Mouse (Mus musculus): ENCODE results near the gene Dctn2. TPM values are rescaled to one million over a fixed set of nuclear protein-coding genes. Genes with fewer than 3 reads are reported as not detected.

Gene Dctn2
- polyA plus RNA-seq, 1 experiment from 2014 or later, result 185 TPM

DNA sequence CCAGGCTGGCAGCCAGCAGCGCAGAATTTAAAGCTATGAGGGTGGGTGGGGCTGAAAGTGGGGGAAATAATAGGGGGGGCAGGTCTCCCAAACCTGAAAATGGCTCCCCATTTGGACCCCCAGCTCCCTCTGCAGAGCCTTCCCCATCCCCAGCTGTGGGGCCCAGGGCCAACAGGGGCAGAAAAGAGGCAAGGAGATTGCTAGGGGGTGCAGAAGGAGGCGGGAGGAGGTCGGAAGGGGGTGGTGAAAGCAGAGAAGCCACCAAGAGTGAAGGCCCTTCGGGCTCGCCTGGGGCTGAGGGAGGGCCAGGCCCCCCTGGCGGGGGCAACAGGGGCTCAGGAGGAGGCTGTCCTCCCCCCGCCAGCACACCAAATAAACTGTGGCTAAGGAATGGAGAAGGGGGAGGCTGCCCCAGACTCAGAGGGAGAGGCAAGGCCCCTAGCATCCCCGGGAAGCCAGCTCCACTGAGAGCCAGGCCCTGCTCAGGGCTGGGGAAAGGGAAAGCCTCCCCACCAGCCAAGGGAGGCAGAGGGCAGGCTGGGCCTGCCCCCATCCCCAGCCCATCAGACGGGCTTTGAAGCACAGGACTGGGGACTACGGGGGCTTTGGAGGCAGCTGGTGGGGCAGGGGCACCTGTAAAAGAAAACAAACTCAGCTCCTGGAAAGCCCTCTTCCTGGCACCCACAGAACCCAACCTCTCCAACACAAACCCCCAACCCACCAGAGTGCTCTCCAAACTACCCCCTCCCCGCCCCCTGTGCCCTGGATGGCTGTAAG, 18.7 kb downstream of the Dctn2 start:
- no peak for ATAC-seq (ENCODE audit: insufficient number of reproducible peaks, low FRiP score, low TSS enrichment, low read depth)

GRCm38 (mm10) chr10:127285644-127286043, 19.5 kb downstream of the Dctn2 start:
- no peak overlapping the region for H3K4me2 ChIP-seq
- no peaks in the 10 kb centered on the region for H3K27me3 ChIP-seq
- H3K9ac ChIP-seq, result no peak overlapping the region
- ATAC-seq (ENCODE audit: insufficient number of reproducible peaks, low FRiP score, low TSS enrichment, low read depth), result no peak
- H3K4me3 ChIP-seq, result no peak overlapping the region
- H3K27ac ChIP-seq, result no peak overlapping the region
- peaks cover 47% of the 10 kb centered on the region for H3K4me1 ChIP-seq
- peaks cover 68% of the 10 kb centered on the region for H3K36me3 ChIP-seq
- WGBS, result 80% methylated on average over 13 of the region's 13 CpGs
- no peaks in the 10 kb centered on the region for H3K9me3 ChIP-seq

More for the DNA sequence above, 18.7 kb downstream of the Dctn2 start:
- 65% methylated on average over 11 of the region's 11 CpGs for WGBS
- Histone ChIP-seq H3K27me3 (no peaks in the 10 kb centered on the region), H3K36me3 (peaks cover 74% of the 10 kb centered on the region), H3K4me1 (peaks cover 47% of the 10 kb centered on the region), H3K4me2 (no peak overlapping the region), H3K27ac (no peak overlapping the region), H3K4me3 (no peak overlapping the region), H3K9me3 (no peaks in the 10 kb centered on the region), H3K9ac (no peak overlapping the region)

DNA sequence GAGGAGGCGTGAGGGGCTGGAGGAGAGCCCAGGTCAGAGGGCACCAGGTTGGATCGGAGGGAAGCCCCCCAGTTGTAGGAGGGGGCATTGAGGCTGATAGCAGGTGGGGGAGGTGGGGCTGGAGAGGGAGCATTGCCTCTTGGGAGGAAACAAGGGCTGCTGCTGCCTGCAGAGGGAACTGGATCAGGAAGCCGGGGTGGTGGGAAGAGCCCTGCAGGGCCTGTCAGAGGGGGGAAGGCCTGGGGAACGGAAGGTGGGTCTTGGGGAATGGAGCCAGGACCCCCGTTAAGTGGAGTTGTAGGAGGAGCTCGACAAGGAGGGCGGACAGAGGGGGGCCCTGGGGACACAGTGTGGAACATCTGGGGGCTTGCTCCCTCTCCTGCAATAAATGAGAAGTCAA, 20.0 kb downstream of the Dctn2 start:
- 71% methylated on average over 7 of the region's 7 CpGs for WGBS
- no peaks in the 10 kb centered on the region for H3K27me3 ChIP-seq
- no peak overlapping the region for H3K4me2 ChIP-seq
- no peak overlapping the region for H3K27ac ChIP-seq
- no peak overlapping the region for H3K4me3 ChIP-seq
- H3K9me3 ChIP-seq, result no peaks in the 10 kb centered on the region
- peaks cover 47% of the 10 kb centered on the region for H3K4me1 ChIP-seq
- peaks cover 62% of the 10 kb centered on the region for H3K36me3 ChIP-seq
- no peak overlapping the region for H3K9ac ChIP-seq
- ATAC-seq (ENCODE audit: insufficient number of reproducible peaks, low FRiP score, low TSS enrichment, low read depth), result no peak

DNA sequence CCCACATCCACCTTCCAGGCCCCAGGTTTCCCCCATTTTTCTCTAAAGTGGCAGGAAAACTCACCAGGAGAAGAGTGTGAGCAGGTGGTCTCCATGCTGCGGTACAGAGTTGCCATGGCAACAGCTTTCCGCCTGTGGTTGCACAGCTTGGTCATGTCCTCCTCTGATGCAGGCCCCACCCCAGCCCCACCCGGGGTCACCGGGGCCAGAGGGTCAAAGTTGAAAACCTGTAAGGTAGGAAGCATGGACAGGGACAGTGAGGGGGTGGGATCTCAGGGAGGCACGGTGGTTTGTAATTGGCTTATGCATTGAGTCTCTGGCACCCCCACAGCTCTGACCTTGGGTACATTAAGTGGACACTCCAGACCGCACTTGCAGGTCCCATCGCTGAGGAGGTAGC, 20.6 kb downstream of the Dctn2 start:
- H3K9ac ChIP-seq, result peak overlapping the region; percentile 73; the same call in 1 of the 2 replicates
- H3K27ac ChIP-seq, result no peak overlapping the region
- ATAC-seq (ENCODE audit: insufficient number of reproducible peaks, low FRiP score, low TSS enrichment, low read depth), result no peak
- 59% methylated on average over 7 of the region's 7 CpGs for WGBS
- no peaks in the 10 kb centered on the region for H3K9me3 ChIP-seq
- peaks cover 51% of the 10 kb centered on the region for H3K4me1 ChIP-seq
- no peaks in the 10 kb centered on the region for H3K27me3 ChIP-seq
- H3K36me3 ChIP-seq, result peaks cover 57% of the 10 kb centered on the region
- H3K4me3 ChIP-seq, result 0 out of 2 replicates have a peak overlapping the region, but pooled peaks have one; percentile 70
- H3K4me2 ChIP-seq, result 0 out of 2 replicates have a peak overlapping the region, but pooled peaks have one; percentile 58

- peaks cover 52% of the 10 kb centered on the region for H3K36me3 ChIP-seq
- H3K27ac ChIP-seq, result peak overlapping the region; percentile 100
- WGBS, result 68% methylated on average over 15 of the region's 15 CpGs
- H3K27me3 ChIP-seq, result no peaks in the 10 kb centered on the region
- no peaks in the 10 kb centered on the region for H3K9me3 ChIP-seq
- peaks cover 58% of the 10 kb centered on the region for H3K4me1 ChIP-seq
- H3K4me3 ChIP-seq, result peak overlapping the region; percentile 70
- ATAC-seq (ENCODE audit: insufficient number of reproducible peaks, low FRiP score, low TSS enrichment, low read depth), result no peak
- peak overlapping the region; percentile 73 for H3K9ac ChIP-seq
- H3K4me2 ChIP-seq, result peak overlapping the region; percentile 58
Measured at GRCm38 (mm10) chr10:127287271-127287935, 21.2 kb downstream of the Dctn2 start.

DNA sequence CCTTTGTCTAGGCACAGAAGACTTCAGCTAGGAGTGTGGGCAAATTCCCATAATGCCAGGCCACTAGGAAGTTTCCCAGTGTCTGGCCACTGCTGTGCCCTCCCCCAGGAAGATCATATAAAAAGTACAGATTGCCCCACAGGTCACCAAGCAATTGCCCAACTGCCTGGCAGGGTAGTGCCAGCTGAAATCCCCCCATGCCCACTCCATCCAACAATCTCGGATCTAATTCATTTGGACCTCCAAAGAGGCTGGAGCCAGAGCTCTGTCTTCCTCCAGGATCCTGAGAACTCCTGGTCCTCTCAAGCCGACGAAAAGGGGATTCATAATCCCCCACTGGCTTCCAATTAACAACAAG, 21.7 kb downstream of the Dctn2 start:
- Histone ChIP-seq H3K9ac (peak overlapping the region; percentile 73), H3K27ac (peak overlapping the region; percentile 100), H3K36me3 (peaks cover 52% of the 10 kb centered on the region), H3K4me3 (peak overlapping the region; percentile 70), H3K4me2 (peak overlapping the region; percentile 58), H3K4me1 (peaks cover 63% of the 10 kb centered on the region), H3K27me3 (no peaks in the 10 kb centered on the region), H3K9me3 (no peaks in the 10 kb centered on the region)
- no peak for ATAC-seq (ENCODE audit: insufficient number of reproducible peaks, low FRiP score, low TSS enrichment, low read depth)
- 0% methylated on average over 3 of the region's 3 CpGs for WGBS

DNA sequence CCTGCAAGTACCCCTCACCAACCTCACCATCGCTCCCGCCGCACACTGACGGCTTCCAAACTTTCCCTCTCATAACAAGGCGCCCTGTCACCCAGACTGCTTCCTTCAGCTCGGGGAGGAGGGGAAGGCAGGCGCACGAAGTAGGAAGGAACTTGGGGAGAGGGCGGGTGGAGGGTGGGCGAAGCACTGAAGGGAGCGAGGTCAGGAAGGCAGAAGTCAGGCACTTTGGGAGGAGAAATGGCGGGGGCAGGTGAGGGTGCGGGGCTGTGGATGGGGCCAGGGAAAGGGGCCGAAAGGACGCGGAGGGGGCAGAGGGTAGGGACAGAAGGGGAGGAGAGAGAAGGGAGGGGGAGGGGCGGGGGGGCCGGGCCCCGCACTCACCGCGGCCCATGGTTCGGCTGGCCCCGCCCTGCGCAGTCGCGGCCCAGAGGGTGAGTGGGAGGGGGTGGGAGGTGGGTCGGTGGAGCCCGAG, 22.2 kb downstream of the Dctn2 start:
- H3K27me3 ChIP-seq, result no peaks in the 10 kb centered on the region
- peak; percentile 12 for ATAC-seq (ENCODE audit: insufficient number of reproducible peaks, low FRiP score, low TSS enrichment, low read depth)
- H3K36me3 ChIP-seq, result peaks cover 52% of the 10 kb centered on the region
- peak overlapping the region; percentile 70 for H3K4me3 ChIP-seq
- peak overlapping the region; percentile 73 for H3K9ac ChIP-seq
- peak overlapping the region; percentile 100 for H3K27ac ChIP-seq
- under 1% methylated on average over 15 of the region's 28 CpGs for WGBS
- H3K9me3 ChIP-seq, result no peaks in the 10 kb centered on the region
- peaks cover 67% of the 10 kb centered on the region for H3K4me1 ChIP-seq
- peak overlapping the region; percentile 58 for H3K4me2 ChIP-seq

GRCm38 (mm10) chr10:127288800-127289572, 22.8 kb downstream of the Dctn2 start, which contains the start of gene Mbd6:
Mbd6 (minus strand) TSS chr10:127289018.
- Histone ChIP-seq H3K4me2 (peak within 1 kb of the TSS; percentile 58), H3K9me3 (no peaks in the 10 kb centered on the region), H3K9ac (peak within 1 kb of the TSS; percentile 73), H3K4me3 (peak within 1 kb of the TSS; percentile 70), H3K36me3 (peaks cover 52% of the 10 kb centered on the region), H3K27ac (peak within 1 kb of the TSS; percentile 100), H3K27me3 (no peaks in the 10 kb centered on the region), H3K4me1 (peaks cover 63% of the 10 kb centered on the region)
- under 1% methylated on average over 62 of the region's 65 CpGs for WGBS
- peak; percentile 16 for ATAC-seq (ENCODE audit: insufficient number of reproducible peaks, low FRiP score, low TSS enrichment, low read depth)

DNA sequence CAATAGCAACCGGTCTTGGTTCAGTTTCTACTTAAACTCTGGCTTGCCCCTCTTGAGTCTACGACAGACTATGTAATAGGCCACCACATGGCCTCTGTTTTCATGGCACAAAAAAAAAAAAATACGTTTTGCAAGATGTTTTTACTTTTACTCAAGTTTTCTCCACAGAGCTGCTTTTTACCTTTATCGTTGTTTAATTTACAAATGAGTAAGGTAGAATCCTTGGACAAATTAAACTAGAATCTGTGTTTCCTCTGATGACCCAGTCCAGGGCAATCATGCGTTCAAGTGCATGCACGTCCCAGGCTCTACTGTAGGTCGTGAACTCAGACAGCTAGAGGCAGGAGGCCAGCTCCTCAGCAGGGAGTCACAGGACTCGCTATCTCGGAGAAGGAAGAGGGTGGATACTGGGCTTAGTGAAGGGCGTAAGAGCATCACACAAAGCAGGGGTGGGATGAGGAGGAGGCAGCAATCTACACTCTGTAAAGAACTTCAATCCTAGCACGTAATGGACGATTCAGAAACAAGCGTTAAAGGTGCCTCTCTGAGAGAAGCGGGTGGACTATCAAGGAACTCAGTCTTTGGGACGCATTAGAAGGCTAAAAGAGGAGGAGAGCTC, 23.5 kb downstream of the Dctn2 start:
- peaks cover 60% of the 10 kb centered on the region for H3K4me1 ChIP-seq

DNA sequence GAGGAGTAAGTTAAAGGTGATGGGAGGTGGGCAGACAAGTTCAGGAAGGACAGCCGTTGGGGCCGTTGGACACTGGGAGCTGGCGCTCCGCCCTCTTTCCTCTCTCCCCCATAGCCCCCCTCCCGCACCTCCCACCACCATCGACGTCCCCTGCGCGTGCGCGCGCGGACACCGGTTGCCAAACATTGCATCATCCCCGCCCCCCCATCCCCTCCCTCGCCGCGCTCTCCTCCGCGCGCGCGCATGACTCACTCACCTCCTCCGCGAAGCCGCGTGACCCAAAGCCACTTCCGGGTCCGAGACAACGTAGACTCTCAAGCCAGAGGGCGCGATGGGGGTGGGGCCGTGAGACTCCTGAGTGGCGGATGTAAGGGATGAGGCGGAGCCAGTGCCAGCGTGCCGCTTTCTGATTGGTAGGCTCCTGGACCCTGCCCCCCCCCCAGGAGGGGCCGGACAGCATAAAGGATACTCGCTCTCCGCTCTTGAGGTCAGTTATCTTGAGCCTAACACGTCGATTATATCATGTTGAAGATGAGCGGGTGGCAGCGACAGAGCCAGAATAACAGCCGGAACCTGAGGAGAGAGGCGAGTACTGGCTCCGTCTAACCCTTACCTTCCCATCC, 24.2 kb downstream of the Dctn2 start:
- Histone ChIP-seq H3K27me3 (no peaks in the 10 kb centered on the region), H3K9me3 (no peaks in the 10 kb centered on the region), H3K4me2 (peak overlapping the region; percentile 58), H3K36me3 (peaks cover 52% of the 10 kb centered on the region), H3K4me3 (peak overlapping the region; percentile 70), H3K9ac (peak overlapping the region; percentile 73), H3K27ac (peak overlapping the region; percentile 100), H3K4me1 (peaks cover 53% of the 10 kb centered on the region)
- 1% methylated on average over 41 of the region's 47 CpGs for WGBS
- peak; percentile 93 for ATAC-seq (ENCODE audit: insufficient number of reproducible peaks, low FRiP score, low TSS enrichment, low read depth)

More for the DNA sequence above, 23.5 kb downstream of the Dctn2 start:
- Histone ChIP-seq H3K27ac (peak overlapping the region; percentile 100), H3K27me3 (no peaks in the 10 kb centered on the region), H3K9me3 (no peaks in the 10 kb centered on the region), H3K36me3 (peaks cover 52% of the 10 kb centered on the region), H3K4me3 (peak overlapping the region; percentile 70), H3K9ac (peak overlapping the region; percentile 73), H3K4me2 (peak overlapping the region; percentile 58)
- ATAC-seq (ENCODE audit: insufficient number of reproducible peaks, low FRiP score, low TSS enrichment, low read depth), result no peak
- WGBS, result 2% methylated on average over 15 of the region's 15 CpGs

Data from limb, embryonic 15.5 days (tissue).